Mouse (Mus musculus) natural killer cell, adult 2 months (primary cell): ENCODE measurements around the gene Taar6.

Experiments used
- DNase-seq, 2 experiments: peaks; one replicate each; pipeline ENCODE4 v3.0.0; 2022; ENCODE audit warnings: low spot score in 2 of 2

The Taar6 gene

DNA sequence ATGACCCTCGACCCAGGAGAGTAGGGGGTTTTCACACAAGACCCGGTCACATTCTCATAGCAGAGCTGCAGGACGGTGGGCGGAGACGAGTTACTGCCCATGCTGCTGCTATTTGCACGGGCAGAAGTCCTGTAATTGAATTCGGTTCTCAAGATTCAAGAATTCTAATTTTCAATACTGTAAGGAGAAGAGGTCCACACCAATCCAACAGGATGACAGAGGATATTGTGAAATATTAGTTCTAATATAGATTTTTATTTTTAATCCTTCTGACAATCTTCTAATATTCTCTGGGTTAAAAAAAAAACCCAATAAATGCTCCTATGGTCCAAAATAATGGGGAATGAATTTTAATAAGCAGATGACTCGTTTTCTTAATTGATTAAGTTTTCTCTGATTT, at the start of gene Taar6:
Gene Taar6, minus strand, starts transcription at position 101 of the 400 bp plus-strand sequence.
- no peak for DNase-seq

DNA sequence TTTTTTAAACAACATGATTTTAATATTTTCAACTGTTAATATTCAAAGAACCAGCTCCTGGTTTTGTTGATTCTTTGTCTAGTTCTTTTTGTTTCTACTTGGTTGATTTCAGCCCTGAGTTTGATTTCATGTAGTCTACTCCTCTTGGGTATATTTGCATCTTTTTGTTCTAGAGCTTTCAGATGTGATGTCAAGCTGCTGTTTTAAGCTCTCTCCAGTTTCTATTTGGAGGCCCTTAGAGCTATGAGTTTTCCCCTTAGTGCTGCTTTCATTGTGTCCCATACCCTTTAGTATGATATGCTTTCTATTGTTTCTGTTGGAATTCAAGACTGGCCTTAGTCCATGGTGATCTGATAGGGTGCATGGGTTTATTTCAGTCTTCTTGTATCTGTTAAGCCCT, 45.9 kb upstream of the Taar6 start:
- DNase-seq: no peak

DNA sequence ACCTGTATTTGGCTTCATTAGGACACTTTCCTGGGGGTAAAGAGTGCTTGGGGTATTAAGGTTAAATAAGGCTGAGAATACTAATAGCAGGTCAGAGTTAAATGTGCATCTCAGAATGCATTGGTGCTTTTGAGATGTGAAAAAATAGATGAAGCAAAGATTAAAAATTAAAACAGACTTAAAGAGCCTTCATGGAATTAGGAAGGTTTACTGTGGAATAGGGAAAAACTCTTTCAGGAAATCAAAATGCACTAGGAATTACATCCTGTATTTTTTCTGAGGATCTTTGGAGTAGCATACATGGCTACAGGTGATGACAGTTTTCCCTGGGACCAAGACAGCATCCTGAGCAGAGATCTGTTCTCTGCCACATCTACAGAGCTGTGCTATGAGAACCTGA, 41.5 kb upstream of the Taar6 start, which contains the start of gene Taar7d:
Gene Taar7d, plus strand, starts transcription at position 301 of the 400 bp plus-strand sequence.
- no peak for DNase-seq

- no peak for DNase-seq
Measured at GRCm38 (mm10) chr10:24008143-24008542, 22.7 kb upstream of the Taar6 start.

DNA sequence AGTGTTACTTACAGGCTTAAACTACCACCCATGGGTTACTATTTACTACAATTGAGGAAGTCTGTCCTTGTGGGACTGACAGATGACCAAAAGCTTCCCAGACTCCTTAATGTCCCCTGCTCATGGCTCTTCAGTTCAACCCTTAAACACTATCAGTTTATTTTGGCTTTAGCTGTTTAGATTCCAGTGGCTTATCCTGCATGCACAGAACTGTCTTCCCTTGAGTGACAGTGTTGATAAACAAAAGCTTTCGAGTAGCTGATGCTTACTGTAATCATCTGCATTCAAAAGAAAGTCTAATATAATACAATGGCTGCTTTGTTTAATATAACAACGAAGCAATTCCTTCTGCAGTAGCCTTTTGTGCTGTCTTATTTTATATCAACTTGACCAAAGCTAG, 21.6 kb upstream of the Taar6 start:
- DNase-seq: no peak

- no peak for DNase-seq
Measured at GRCm38 (mm10) chr10:24006442-24006841, 21.0 kb upstream of the Taar6 start.

- no peak for DNase-seq
Measured at GRCm38 (mm10) chr10:23999639-24000038, 14.2 kb upstream of the Taar6 start, which contains the start of gene Taar7b. Gene Taar7b, plus strand, starts transcription at chr10:23999939.

GRCm38 (mm10) chr10:23993381-23993780, 7.9 kb upstream of the Taar6 start, which contains the start of gene Taar7a:
Gene Taar7a, minus strand, starts transcription at chr10:23993481.
- no peak for DNase-seq

DNA sequence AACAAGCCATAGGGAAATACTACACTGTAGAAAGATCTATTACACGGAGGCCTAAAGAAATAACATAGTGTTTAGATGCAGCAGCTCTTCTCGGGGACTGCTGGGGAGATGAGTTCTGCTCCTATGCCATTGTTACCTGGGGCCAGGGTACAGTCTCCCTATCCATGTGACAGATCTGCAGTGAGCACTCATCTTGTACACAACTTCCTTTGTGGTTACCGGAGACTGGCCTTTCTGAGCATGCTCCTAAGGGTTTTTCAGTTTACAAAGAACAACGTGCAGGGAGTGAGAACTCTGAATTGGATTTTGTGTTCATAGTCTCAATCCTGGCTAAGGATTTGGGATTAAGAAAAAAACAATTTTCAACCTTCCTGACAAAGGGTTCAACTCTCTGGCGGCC, 973 bp upstream of the Taar6 start:
- DNase-seq: no peak

DNA sequence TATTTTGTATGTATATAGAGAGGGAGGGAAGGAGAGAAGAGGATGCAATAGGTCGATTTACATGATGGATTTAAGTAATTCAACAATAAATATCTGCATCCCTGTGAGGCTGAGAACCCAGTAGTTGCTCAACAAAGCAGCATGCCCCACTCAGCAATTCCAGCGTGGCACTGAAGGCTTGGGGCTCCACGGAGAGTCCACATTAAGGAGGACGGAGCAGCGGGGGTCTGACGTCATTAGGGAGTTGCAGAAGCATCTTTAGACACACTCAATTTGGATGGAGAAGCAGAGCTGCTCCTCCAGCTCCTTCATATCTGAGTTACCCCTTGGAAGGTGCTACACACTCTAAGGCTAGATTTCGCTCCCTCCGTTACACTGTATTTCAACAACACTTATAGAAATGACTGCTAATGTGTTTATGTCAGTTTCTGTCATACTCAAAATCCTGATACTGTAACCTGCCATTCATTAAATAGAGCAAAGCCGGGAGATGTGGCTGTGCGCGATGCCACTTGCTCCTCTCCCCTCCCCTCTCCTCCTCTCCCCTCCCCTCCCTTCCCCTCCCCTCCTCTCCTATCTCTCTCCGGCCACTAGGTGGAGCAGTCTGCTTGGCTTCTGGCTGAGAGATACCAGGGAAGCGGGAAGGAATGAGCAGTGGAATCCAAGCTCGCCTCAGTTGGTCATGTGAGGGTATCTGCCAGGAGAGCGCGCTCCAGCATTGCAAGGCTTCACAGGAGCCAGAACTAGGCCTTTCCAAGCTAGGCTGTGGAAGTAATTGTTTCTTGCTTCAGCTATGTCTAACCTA, 6.3 kb downstream of the Taar6 start:
- DNase-seq: peak in 1 of 2 experiments; percentile 16

DNA sequence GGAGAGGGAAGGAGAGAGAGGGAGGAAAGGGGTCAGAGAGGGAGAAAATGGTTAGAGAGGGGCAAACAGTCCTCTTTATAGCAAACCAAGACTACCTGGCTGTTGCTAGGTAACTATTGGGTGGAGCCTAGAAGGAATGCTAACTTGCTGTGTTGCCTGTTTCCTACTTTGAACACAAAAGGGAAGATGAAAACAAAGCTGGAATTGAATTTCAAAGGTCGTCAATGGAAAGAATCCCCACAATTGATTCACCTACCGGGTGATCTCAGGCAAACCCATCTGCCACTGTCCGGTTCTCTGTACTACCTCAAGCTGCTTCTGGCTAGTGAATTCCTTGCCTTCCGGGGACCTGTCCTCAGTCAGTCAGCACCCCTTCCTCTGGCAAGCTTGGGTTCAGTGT, 7.5 kb downstream of the Taar6 start:
- DNase-seq: no peak

GRCm38 (mm10) chr10:23971256-23971655, 14.2 kb downstream of the Taar6 start:
- DNase-seq: no peak

- DNase-seq: no peak
Measured at GRCm38 (mm10) chr10:23970656-23971165, 14.7 kb downstream of the Taar6 start, which contains the start of gene Taar5. Gene Taar5, plus strand, starts transcription at chr10:23970706.

DNA sequence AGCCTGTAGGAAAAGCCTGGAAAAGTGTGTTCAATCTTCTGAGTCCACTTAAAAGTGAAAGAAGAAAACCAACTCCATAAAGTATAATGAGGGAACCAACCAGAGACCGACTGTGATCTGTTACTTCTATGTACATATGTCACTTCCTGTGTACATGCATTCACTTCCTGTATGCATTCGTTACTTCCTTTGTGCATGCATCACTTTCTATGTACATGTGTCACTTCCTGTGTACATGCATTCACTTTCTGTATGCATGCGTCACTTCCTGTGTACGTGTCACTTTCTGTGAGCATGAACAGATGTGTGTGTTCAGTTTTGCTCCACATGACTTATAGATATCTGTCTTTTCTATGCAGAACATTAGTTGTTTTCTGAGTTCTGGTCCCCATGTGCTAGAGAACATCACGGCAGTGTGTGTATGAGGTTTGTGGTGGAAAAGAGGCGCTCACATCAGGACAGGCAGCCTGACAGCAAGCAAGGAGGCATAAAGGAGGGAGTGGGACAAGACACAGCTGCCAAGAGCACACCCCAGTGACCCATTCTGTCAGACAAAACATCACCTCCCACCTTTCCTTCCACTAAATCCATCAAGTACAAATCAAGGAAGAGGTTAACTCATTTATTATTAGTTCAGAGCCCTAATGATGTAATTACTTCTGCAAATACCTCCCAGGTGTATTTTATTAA, 20.4 kb downstream of the Taar6 start:
- no peak for DNase-seq

- no peak for DNase-seq
Measured at GRCm38 (mm10) chr10:23963444-23963843, 22.0 kb downstream of the Taar6 start.

DNA sequence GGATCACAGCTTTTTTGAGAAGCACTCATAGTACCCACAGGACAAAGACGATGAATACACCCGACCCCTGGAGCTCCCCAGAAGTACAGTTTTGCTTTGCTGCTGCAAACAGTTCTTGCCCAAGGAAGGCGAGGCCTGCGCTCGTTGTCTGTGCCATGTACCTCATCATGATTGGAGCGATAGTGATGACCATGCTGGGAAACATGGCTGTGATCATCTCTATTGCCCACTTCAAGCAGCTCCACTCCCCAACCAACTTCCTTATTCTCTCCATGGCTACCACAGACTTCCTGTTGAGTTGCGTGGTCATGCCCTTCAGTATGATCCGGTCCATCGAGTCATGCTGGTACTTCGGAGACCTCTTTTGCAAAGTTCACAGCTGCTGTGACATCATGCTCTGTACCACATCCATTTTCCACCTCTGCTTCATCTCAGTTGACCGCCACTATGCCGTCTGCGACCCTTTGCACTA, 25.0 kb downstream of the Taar6 start, which contains the start of gene Taar4:
Gene Taar4, plus strand, starts transcription at position 51 of the 472 bp plus-strand sequence.
- no peak for DNase-seq

DNA sequence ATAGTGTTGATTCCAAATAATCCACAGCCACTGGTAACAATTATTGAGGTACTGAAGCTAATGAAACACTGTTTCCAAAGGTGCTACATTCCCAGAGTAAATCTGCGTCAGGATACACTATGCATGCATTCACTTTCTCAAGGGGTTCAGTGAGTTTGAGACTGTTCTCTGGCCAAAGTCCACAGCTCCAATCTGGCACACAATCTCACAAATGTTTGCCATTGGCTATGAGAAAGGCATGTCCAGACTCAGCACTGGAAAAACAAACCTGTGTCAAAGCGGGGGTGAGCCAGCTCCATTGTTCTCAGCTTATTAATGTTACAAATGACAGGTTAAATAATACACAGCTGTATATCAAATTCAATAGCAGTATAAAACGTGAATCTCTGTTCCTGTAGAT, 26.4 kb downstream of the Taar6 start:
- DNase-seq: no peak

DNA sequence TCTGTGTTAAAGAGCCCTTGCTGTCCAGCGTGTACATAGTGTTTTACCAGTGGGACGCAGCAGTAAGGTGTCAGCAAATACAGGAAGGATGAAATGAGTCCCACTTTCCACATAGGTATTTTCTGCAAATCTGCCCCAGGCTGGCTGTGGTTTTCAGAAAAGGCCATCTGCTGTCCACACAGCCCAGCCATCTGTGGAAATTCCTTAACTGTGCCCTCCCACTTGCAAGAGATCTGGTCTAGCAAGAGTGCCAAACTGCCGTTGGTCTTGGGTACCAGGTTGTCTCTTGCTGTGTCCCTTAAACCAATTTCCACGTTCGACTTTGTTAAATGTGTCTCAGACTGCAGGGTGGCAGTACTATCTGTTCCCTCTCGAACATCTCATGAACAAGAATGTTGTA, 33.7 kb downstream of the Taar6 start:
- DNase-seq: no peak

GRCm38 (mm10) chr10:23949508-23950005, 35.9 kb downstream of the Taar6 start, which contains the start of gene Taar3:
Gene Taar3, plus strand, starts transcription at chr10:23949558.
- no peak for DNase-seq

- DNase-seq: no peak
Measured at GRCm38 (mm10) chr10:23948026-23948425, 37.4 kb downstream of the Taar6 start.

DNA sequence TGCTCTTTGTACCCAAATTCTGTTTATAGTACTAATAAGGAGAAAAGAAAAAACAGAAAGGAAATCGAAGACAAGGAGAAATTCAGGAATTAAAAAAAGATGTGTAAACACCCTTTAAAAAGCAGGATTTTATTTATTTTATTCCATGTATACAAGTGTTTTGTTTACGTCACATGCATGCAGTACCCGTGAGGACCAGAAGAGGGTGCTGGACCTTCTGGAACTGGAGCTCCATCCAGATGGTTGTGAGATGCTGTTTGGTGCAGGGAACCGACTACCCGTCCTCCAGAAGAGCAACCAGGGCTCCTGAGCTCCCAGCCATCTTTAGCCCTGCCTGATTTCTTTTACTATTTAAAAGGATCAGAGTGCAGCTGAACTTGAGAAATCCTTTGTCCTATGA, 43.0 kb downstream of the Taar6 start:
- peak in 1 of 2 experiments; percentile 8 for DNase-seq

GRCm38 (mm10) chr10:23938312-23938711, 47.1 kb downstream of the Taar6 start, which contains the start of gene Taar2:
Gene Taar2, plus strand, starts transcription at chr10:23938572.
- no peak for DNase-seq
